Mouse (Mus musculus) ES-E14 (cell line): ENCODE measurements around the gene Taar8c. TPM values are rescaled to one million over a fixed set of nuclear protein-coding genes. Genes with fewer than 3 reads are reported as not detected.

ENCODE experiments used
- DNase-seq: peaks from one replicate; pipeline ENCODE4 v3.0.0-alpha.2; 2013; ENCODE audit warnings: low read depth, low spot score
- H3K27ac ChIP-seq: 2 replicates; pipeline ENCODE4 v1.5.1; 2012; ENCODE audit warnings: low read depth, mild to moderate bottlenecking, low read length, moderate library complexity, mixed read lengths; ENCODE audit not compliant: poor library complexity, insufficient read depth, severe bottlenecking
- H3K36me3 ChIP-seq: 2 replicates; pipeline ENCODE4 v1.6.1; 2012; ENCODE audit warnings: mild to moderate bottlenecking, low read length, moderate library complexity, mixed read lengths; ENCODE audit not compliant: control insufficient read depth, poor library complexity, insufficient read depth, severe bottlenecking
- H3K4me1 ChIP-seq, 2 experiments: fragments of 150-350 bp in 1 of 2; sonication (generic) in 1 of 2; 2 replicates each; pipeline ENCODE4 v1.6.1; 2012; ENCODE audit warnings: low read length in 2 of 2, mild to moderate bottlenecking in 1 of 2, mixed read lengths in 1 of 2; ENCODE audit not compliant: control insufficient read depth in 2 of 2, insufficient read depth in 2 of 2, poor library complexity in 1 of 2
- H3K4me3 ChIP-seq, 2 experiments: fragments of 150-350 bp in 1 of 2; sonication (generic) in 1 of 2; 2 replicates each; pipeline ENCODE4 v1.5.1; 2012; ENCODE audit warnings: low read length in 2 of 2, low read depth in 1 of 2, mild to moderate bottlenecking in 1 of 2, mixed read lengths in 1 of 2; ENCODE audit not compliant: insufficient read depth in 1 of 2, poor library complexity in 1 of 2, severe bottlenecking in 1 of 2
- H3K9ac ChIP-seq: 2 replicates; pipeline ENCODE4 v1.6.1; 2012; ENCODE audit warnings: low read depth, mild to moderate bottlenecking, low read length, mixed read lengths; ENCODE audit not compliant: poor library complexity, insufficient read depth, severe bottlenecking
- H3K9me3 ChIP-seq: fragments of 150-350 bp; sonication (generic); 2 replicates; pipeline ENCODE4 v1.6.1; 2012; ENCODE audit warnings: low read depth, mild to moderate bottlenecking, low read length; ENCODE audit not compliant: control insufficient read depth, insufficient read depth
- CHD2 ChIP-seq: IDR thresholded peaks from 2 replicates; pipeline ENCODE4 v1.6.1; 2014; ENCODE audit warnings: mild to moderate bottlenecking, low read depth, low read length, inconsistent platforms
- HCFC1 ChIP-seq: IDR thresholded peaks from 2 replicates; pipeline ENCODE4 v1.6.1; 2012; ENCODE audit warnings: low read length, inconsistent platforms, borderline replicate concordance; ENCODE audit not compliant: insufficient read depth
- MAFK ChIP-seq: IDR thresholded peaks from 2 replicates; pipeline ENCODE4 v1.6.1; 2014; ENCODE audit warnings: mild to moderate bottlenecking, low read depth, low read length, inconsistent platforms; ENCODE audit not compliant: insufficient read depth
- ZC3H11A ChIP-seq: IDR thresholded peaks from 2 replicates; pipeline ENCODE4 v1.6.1; 2012; ENCODE audit warnings: low read depth, mild to moderate bottlenecking, inconsistent platforms, low read length, borderline replicate concordance
- ZNF384 ChIP-seq: IDR thresholded peaks from 2 replicates; pipeline ENCODE4 v1.6.1; 2012; ENCODE audit warnings: low read depth, low read length, inconsistent platforms
- in situ Hi-C, 2 experiments: fragments of 600-800 bp; cut with MboI; formaldehyde crosslinking; loops; one replicate each; pipeline ENCODE4 v1.15.1; 2025; ENCODE audit warnings: low sequenced_read_pairs in 2 of 2, inconsistent platforms in 1 of 2; ENCODE audit not compliant: unreplicated experiment in 2 of 2
- total RNA-seq: library from RNA; depleted of rRNA; stranded (reverse); fragments of 300-350 nt; gene quantifications from 2 replicates; pipeline ENCODE4 v1.2.3, GENCODE M21; 2012

Gene Taar8c
- total RNA-seq, 1 experiment: not detected

- peaks cover 7 to 9% of the 10 kb centered on the region in 2 experiments for H3K4me1 ChIP-seq
- no peak for DNase-seq
- H3K27ac ChIP-seq: no peak overlapping the region
- H3K9ac ChIP-seq: no peak overlapping the region
- in situ Hi-C loops: no loop called here
- no peaks in the 10 kb centered on the region for H3K9me3 ChIP-seq
- H3K36me3 ChIP-seq: no peaks in the 10 kb centered on the region
- no peak overlapping the region for H3K4me3 ChIP-seq
- TF ChIP-seq MAFK: no peak
Measured at GRCm38 (mm10) chr10:24134071-24134645, 32.4 kb upstream of the Taar8c start.

- TF ChIP-seq CHD2: no peak
- no peak for TF ChIP-seq MAFK
- no peak for TF ChIP-seq HCFC1
- TF ChIP-seq ZNF384: no peak
- TF ChIP-seq ZC3H11A: no peak
- H3K4me1 ChIP-seq: peaks cover 7 to 9% of the 10 kb centered on the region in 2 experiments
- H3K4me3 ChIP-seq: no peak overlapping the region
- in situ Hi-C loops: no loop called here
- no peaks in the 10 kb centered on the region for H3K36me3 ChIP-seq
- H3K9me3 ChIP-seq: no peaks in the 10 kb centered on the region
- no peak for DNase-seq
- H3K27ac ChIP-seq: no peak overlapping the region
- no peak overlapping the region for H3K9ac ChIP-seq
Measured at GRCm38 (mm10) chr10:24133132-24133531, 31.4 kb upstream of the Taar8c start.

GRCm38 (mm10) chr10:24132273-24132672, 30.6 kb upstream of the Taar8c start:
- Histone ChIP-seq H3K9ac (no peak overlapping the region), H3K36me3 (no peaks in the 10 kb centered on the region), H3K27ac (peak overlapping the region; percentile 12; the same call in 1 of the 2 replicates), H3K4me3 (peak overlapping the region in 1 of 2 experiments; percentile 49; a peak in 2 of 4 replicates), H3K4me1 (peaks cover 7 to 9% of the 10 kb centered on the region in 2 experiments), H3K9me3 (no peaks in the 10 kb centered on the region)
- in situ Hi-C loops: no loop called here
- DNase-seq: peak; percentile 54
- no peak for TF ChIP-seq HCFC1
- no peak for TF ChIP-seq ZC3H11A
- peak; percentile 50; the same call in 1 of the 2 replicates for TF ChIP-seq MAFK
- no peak for TF ChIP-seq CHD2

GRCm38 (mm10) chr10:24131451-24132262, 29.9 kb upstream of the Taar8c start:
- in situ Hi-C loops: no loop called here
- peak overlapping the region in 1 of 2 experiments; percentile 49; a peak in 2 of 4 replicates for H3K4me3 ChIP-seq
- peak; percentile 59 for DNase-seq
- TF ChIP-seq ZNF384: no peak
- no peak for TF ChIP-seq MAFK
- TF ChIP-seq HCFC1: no peak
- TF ChIP-seq CHD2: no peak
- no peak for TF ChIP-seq ZC3H11A
- H3K9ac ChIP-seq: no peak overlapping the region; the same call in 1 of the 2 replicates
- no peaks in the 10 kb centered on the region for H3K9me3 ChIP-seq
- H3K36me3 ChIP-seq: no peaks in the 10 kb centered on the region
- peaks cover 7 to 9% of the 10 kb centered on the region in 2 experiments for H3K4me1 ChIP-seq
- H3K27ac ChIP-seq: peak overlapping the region; percentile 12; the same call in 1 of the 2 replicates
